Mouse (Mus musculus) lung, postnatal 25 days (tissue): ENCODE results near the gene Magi1.

Source experiments
- DNase-seq: peaks from one replicate; pipeline ENCODE4 v3.0.0; 2022; ENCODE audit warnings: low spot score

Gene Magi1

GRCm38 (mm10) chr6:94159256-94159655, 124.5 kb downstream of the Magi1 start:
- no peak for DNase-seq

GRCm38 (mm10) chr6:94158119-94158848, 125.4 kb downstream of the Magi1 start:
- peak; percentile 43 for DNase-seq

- DNase-seq: no peak
Observed at GRCm38 (mm10) chr6:94155996-94156395, 127.7 kb downstream of the Magi1 start.

- no peak for DNase-seq
Observed at GRCm38 (mm10) chr6:94154854-94155601, 128.7 kb downstream of the Magi1 start.

GRCm38 (mm10) chr6:94152881-94153280, 130.8 kb downstream of the Magi1 start:
- DNase-seq: no peak

GRCm38 (mm10) chr6:94150876-94151275, 132.8 kb downstream of the Magi1 start:
- DNase-seq: no peak

GRCm38 (mm10) chr6:94149800-94150199, 133.9 kb downstream of the Magi1 start:
- DNase-seq: no peak

- DNase-seq: no peak
Observed at GRCm38 (mm10) chr6:94146206-94146493, 137.6 kb downstream of the Magi1 start.

GRCm38 (mm10) chr6:94145430-94146205, 138.1 kb downstream of the Magi1 start:
- peak; percentile 10 for DNase-seq

GRCm38 (mm10) chr6:94142493-94142892, 141.2 kb downstream of the Magi1 start:
- DNase-seq: no peak

GRCm38 (mm10) chr6:94141496-94141895, 142.2 kb downstream of the Magi1 start:
- DNase-seq: no peak

GRCm38 (mm10) chr6:94139952-94140414, 143.7 kb downstream of the Magi1 start:
- DNase-seq: peak; percentile 18

GRCm38 (mm10) chr6:94136693-94137092, 147.0 kb downstream of the Magi1 start:
- no peak for DNase-seq

GRCm38 (mm10) chr6:94134159-94134558, 149.6 kb downstream of the Magi1 start:
- no peak for DNase-seq

- DNase-seq: no peak
Observed at GRCm38 (mm10) chr6:94131999-94132398, 151.7 kb downstream of the Magi1 start.

GRCm38 (mm10) chr6:94130389-94130788, 153.3 kb downstream of the Magi1 start:
- peak; percentile 16 for DNase-seq

- DNase-seq: peak; percentile 8
Observed at GRCm38 (mm10) chr6:94126763-94127162, 157.0 kb downstream of the Magi1 start.

GRCm38 (mm10) chr6:94125144-94125543, 158.6 kb downstream of the Magi1 start:
- no peak for DNase-seq

- no peak for DNase-seq
Observed at GRCm38 (mm10) chr6:94124279-94124678, 159.4 kb downstream of the Magi1 start.

GRCm38 (mm10) chr6:94122566-94123150, 161.1 kb downstream of the Magi1 start:
- DNase-seq: no peak

- DNase-seq: no peak
Observed at GRCm38 (mm10) chr6:94121488-94121887, 162.2 kb downstream of the Magi1 start.
